Mouse (Mus musculus) hindbrain, embryonic 16.5 days (tissue): ENCODE results near the gene Sdc3. TPM values are rescaled to one million over a fixed set of nuclear protein-coding genes. Genes with fewer than 3 reads are reported as not detected.

Experiments used
- ATAC-seq: fragments of 200-750 bp; cut with Nextera tagmentation; 2 replicates; pipeline ENCODE4 v1.8.0; 2017; ENCODE audit warnings: moderate TSS enrichment, moderate library complexity
- H3K27ac ChIP-seq: fragments of 300-500 bp; sonication (generic); 2 replicates; pipeline ENCODE4 v1.5.1; 2014; ENCODE audit warnings: low read depth, mild to moderate bottlenecking, control low read depth, low read length, moderate library complexity
- H3K27me3 ChIP-seq: fragments of 300-500 bp; sonication (generic); replicated peaks from 2 replicates; pipeline ENCODE4 v1.6.1; 2014; ENCODE audit warnings: low read length; ENCODE audit not compliant: control insufficient read depth, insufficient read depth
- H3K36me3 ChIP-seq: fragments of 300-500 bp; sonication (generic); 2 replicates; pipeline ENCODE4 v1.6.1; 2014; ENCODE audit warnings: mild to moderate bottlenecking, low read length, moderate library complexity, mixed read lengths; ENCODE audit not compliant: control insufficient read depth, insufficient read depth
- H3K4me1 ChIP-seq: fragments of 300-500 bp; sonication (generic); 2 replicates; pipeline ENCODE4 v1.6.1; 2014; ENCODE audit warnings: low read depth, low read length; ENCODE audit not compliant: control insufficient read depth, insufficient read depth
- H3K4me2 ChIP-seq: fragments of 300-500 bp; sonication (generic); 2 replicates; pipeline ENCODE4 v1.6.1; 2014; ENCODE audit warnings: mild to moderate bottlenecking, low read length, control low read depth, moderate library complexity
- H3K4me3 ChIP-seq: fragments of 300-500 bp; sonication (generic); 2 replicates; pipeline ENCODE4 v1.5.1; 2014; ENCODE audit warnings: mild to moderate bottlenecking, low read length, control low read depth, moderate library complexity
- H3K9ac ChIP-seq: fragments of 300-500 bp; sonication (generic); 2 replicates; pipeline ENCODE4 v1.6.1; 2014; ENCODE audit warnings: low read depth, mild to moderate bottlenecking, control low read depth, low read length, moderate library complexity
- H3K9me3 ChIP-seq: fragments of 300-500 bp; sonication (generic); 2 replicates; pipeline ENCODE4 v1.6.1; 2014; ENCODE audit warnings: mild to moderate bottlenecking, low read length, moderate library complexity; ENCODE audit not compliant: control insufficient read depth
- WGBS: fragments of 180-500 bp; shearing (Covaris S2); extraction: QIAGEN DNeasy Blood & Tissue Kit; methylation state at CpG from one replicate; pipeline ENCODE4 v1.1.7; 2014; 5-methylcytosine and 5-hydroxymethylcytosine counted together
- polyA plus RNA-seq: library from polyadenylated mRNA; unstranded; fragments of >200 nt; fragmentation: Nextera tagmentation; extraction: Ambion mirVana; gene quantifications from 2 replicates; pipeline ENCODE4 v1.2.1, GENCODE M21; 2015

Gene Sdc3
- polyA plus RNA-seq, 1 experiment from 2014 or later: 151 TPM

- ATAC-seq: no peak
- Histone ChIP-seq H3K36me3 (no peaks in the 10 kb centered on the region), H3K4me2 (no peak overlapping the region), H3K4me3 (no peak overlapping the region), H3K9me3 (no peaks in the 10 kb centered on the region), H3K27me3 (no peaks in the 10 kb centered on the region), H3K9ac (no peak overlapping the region), H3K4me1 (peaks cover 67% of the 10 kb centered on the region), H3K27ac (no peak overlapping the region)
- 85% methylated on average over 9 of the region's 9 CpGs for WGBS
Measured at GRCm38 (mm10) chr4:130806746-130807145, 14.4 kb downstream of the Sdc3 start.

- peaks cover 70% of the 10 kb centered on the region for H3K4me1 ChIP-seq
- WGBS: 16% methylated on average over 5 of the region's 5 CpGs
- H3K27me3 ChIP-seq: no peaks in the 10 kb centered on the region
- ATAC-seq: peak; percentile 9; the same call in 1 of the 2 replicates
- H3K9ac ChIP-seq: peak overlapping the region; percentile 35; the same call in 1 of the 2 replicates
- peak overlapping the region; percentile 70 for H3K27ac ChIP-seq
- no peak overlapping the region for H3K4me2 ChIP-seq
- no peak overlapping the region for H3K4me3 ChIP-seq
- no peaks in the 10 kb centered on the region for H3K9me3 ChIP-seq
- H3K36me3 ChIP-seq: no peaks in the 10 kb centered on the region
Measured at GRCm38 (mm10) chr4:130809784-130810183, 17.4 kb downstream of the Sdc3 start.

DNA sequence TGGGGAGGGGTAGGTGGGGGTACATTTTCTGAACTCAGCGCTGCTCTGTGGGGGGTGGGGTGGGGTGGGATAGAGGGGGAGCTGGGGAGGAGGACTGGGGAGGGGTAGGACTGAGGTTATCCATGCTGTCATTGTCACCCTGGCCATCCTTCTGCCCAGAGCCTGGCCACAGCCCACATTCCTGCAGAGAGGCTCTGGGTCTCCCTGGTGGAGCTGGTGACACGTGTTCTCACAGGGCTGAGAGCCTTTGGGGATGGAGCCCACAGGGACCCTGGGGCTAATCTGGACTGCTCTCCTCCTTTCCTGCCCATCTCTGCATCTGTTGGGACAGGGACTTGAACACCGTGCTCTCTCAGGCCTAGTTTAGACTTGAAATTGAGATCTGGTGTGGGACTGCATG, 18.5 kb downstream of the Sdc3 start:
- Histone ChIP-seq H3K4me3 (no peak overlapping the region), H3K27ac (peak overlapping the region; percentile 59), H3K4me2 (no peak overlapping the region; the same call in 1 of the 2 replicates), H3K9ac (no peak overlapping the region), H3K27me3 (no peaks in the 10 kb centered on the region), H3K36me3 (no peaks in the 10 kb centered on the region), H3K9me3 (no peaks in the 10 kb centered on the region), H3K4me1 (peaks cover 70% of the 10 kb centered on the region)
- WGBS: 20% methylated on average over 2 of the region's 3 CpGs
- ATAC-seq: peak; percentile 49

GRCm38 (mm10) chr4:130811385-130811784, 19.0 kb downstream of the Sdc3 start:
- no peaks in the 10 kb centered on the region for H3K36me3 ChIP-seq
- WGBS: 41% methylated on average over 7 of the region's 7 CpGs
- no peaks in the 10 kb centered on the region for H3K27me3 ChIP-seq
- H3K4me1 ChIP-seq: peaks cover 70% of the 10 kb centered on the region
- no peak for ATAC-seq
- 0 out of 2 replicates have a peak overlapping the region, but pooled peaks have one; percentile 31 for H3K9ac ChIP-seq
- peak overlapping the region; percentile 59 for H3K27ac ChIP-seq
- H3K9me3 ChIP-seq: no peaks in the 10 kb centered on the region
- no peak overlapping the region for H3K4me3 ChIP-seq
- peak overlapping the region; percentile 2; the same call in 1 of the 2 replicates for H3K4me2 ChIP-seq

DNA sequence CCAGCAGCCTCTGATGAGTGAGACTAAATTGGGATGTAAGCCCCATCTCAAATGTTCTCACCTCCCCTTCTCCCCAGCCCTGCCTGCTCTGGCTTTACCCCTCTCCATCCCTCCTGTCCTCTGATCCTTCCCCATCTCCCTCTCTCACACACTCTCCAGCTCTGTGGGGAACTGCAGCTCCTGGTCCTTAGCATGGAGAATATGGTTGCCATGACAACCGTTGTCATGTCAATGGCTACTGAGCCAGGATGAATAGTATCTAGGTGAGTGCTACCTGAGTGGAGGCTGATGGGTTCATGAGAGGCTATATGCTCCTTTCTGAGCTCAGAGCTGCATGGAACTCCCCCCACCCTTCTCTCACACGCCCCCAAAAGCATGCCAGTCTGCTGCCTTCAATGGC, 21.6 kb downstream of the Sdc3 start:
- H3K9me3 ChIP-seq: no peaks in the 10 kb centered on the region
- WGBS: 36% methylated on average over 2 of the region's 2 CpGs
- no peaks in the 10 kb centered on the region for H3K27me3 ChIP-seq
- H3K4me1 ChIP-seq: peaks cover 68% of the 10 kb centered on the region
- H3K9ac ChIP-seq: peak overlapping the region; percentile 51
- peaks cover 5% of the 10 kb centered on the region for H3K36me3 ChIP-seq
- peak overlapping the region; percentile 39 for H3K4me2 ChIP-seq
- peak; percentile 75 for ATAC-seq
- peak overlapping the region; percentile 83 for H3K27ac ChIP-seq
- 0 out of 2 replicates have a peak overlapping the region, but pooled peaks have one; percentile 3 for H3K4me3 ChIP-seq

DNA sequence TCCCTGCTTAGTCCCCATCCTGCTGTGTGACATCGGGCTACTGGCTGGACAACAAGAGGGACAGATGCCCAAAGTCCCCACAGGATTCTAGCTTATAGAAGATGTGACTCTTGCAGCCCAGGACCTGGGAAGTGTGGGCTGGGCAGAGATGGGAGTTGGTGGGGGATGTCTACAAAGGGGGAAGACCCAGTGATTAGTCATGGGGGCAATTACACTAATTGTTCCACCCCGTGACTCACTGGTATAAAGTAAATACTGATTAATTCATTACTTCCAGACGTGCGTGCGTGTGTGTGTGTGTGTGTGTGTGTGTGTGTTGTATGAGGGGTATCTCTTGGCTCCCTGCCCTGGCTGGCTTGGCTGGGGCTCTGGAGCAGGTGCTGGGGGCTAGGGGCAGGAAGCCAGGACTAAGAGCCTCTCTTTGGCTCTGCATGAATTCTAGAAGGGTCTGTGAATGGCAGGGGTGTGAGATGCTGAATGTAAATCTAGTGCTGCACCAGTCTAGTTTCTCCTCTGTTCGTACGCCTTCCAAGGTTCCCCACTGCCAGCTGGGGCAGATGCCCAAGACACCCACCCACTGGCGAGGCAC, 22.5 kb downstream of the Sdc3 start:
- no peaks in the 10 kb centered on the region for H3K9me3 ChIP-seq
- 40% methylated on average over 8 of the region's 8 CpGs for WGBS

DNA sequence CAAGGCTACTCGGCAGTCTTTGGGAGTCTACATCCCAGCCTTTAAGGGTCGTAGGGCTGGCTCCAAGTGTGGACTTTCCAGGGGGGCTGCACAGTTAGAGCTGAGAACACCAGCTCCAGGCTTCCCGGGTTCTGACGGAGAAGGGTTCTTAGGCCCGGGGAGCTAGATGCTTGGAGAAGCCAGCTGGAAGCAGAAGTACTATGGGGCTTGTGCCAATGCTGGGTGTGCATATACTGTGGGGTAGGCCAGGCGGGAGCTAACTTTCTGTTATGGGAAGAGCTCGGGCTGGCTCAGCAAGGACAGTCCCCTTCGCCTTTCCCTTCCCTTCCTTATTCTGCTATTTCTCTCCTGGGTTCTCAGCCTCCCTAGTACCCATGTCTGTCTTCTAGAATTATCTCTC, 23.5 kb downstream of the Sdc3 start:
- Histone ChIP-seq H3K4me3 (no peak overlapping the region), H3K4me2 (no peak overlapping the region), H3K9me3 (no peaks in the 10 kb centered on the region), H3K4me1 (peaks cover 53% of the 10 kb centered on the region), H3K36me3 (peaks cover 10% of the 10 kb centered on the region), H3K27me3 (no peaks in the 10 kb centered on the region), H3K27ac (peak overlapping the region; percentile 83), H3K9ac (no peak overlapping the region)
- 70% methylated on average over 8 of the region's 8 CpGs for WGBS
- ATAC-seq: no peak

More for the DNA sequence above, 22.5 kb downstream of the Sdc3 start:
- Histone ChIP-seq H3K27ac (peak overlapping the region; percentile 83), H3K9ac (0 out of 2 replicates have a peak overlapping the region, but pooled peaks have one; percentile 11), H3K36me3 (peaks cover 9% of the 10 kb centered on the region), H3K27me3 (no peaks in the 10 kb centered on the region), H3K4me1 (peaks cover 59% of the 10 kb centered on the region), H3K4me2 (no peak overlapping the region), H3K4me3 (no peak overlapping the region)
- peak; percentile 66 for ATAC-seq

DNA sequence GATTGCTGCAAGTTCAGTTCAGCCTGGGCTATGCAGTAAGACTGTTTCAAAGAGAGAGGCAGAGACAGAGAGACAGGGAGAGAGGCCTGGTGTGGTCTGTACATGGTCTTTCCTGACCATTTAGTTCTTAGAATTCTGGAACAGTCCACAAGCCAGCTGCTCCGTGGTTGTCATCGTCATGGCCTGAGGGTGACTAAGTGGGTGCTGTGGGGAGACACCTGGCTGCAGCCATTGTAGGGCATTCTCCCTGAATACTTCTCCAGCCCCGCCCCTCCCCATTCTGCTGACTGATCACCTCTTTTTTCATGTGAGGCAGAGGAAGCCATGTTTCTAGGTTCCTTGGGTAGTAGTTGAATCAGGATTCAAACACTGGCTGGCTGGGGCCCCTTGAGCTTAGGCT, 27.5 kb downstream of the Sdc3 start:
- Histone ChIP-seq H3K4me2 (no peak overlapping the region), H3K27ac (no peak overlapping the region), H3K4me3 (no peak overlapping the region), H3K4me1 (peaks cover 14% of the 10 kb centered on the region), H3K27me3 (no peaks in the 10 kb centered on the region), H3K9ac (no peak overlapping the region), H3K9me3 (no peaks in the 10 kb centered on the region), H3K36me3 (peaks cover 33% of the 10 kb centered on the region)
- no peak for ATAC-seq
- 77% methylated on average over 3 of the region's 3 CpGs for WGBS

GRCm38 (mm10) chr4:130820594-130821255, 28.4 kb downstream of the Sdc3 start:
- no peaks in the 10 kb centered on the region for H3K27me3 ChIP-seq
- peaks cover 5% of the 10 kb centered on the region for H3K4me1 ChIP-seq
- no peaks in the 10 kb centered on the region for H3K9me3 ChIP-seq
- no peak overlapping the region for H3K27ac ChIP-seq
- H3K4me3 ChIP-seq: no peak overlapping the region
- 89% methylated on average over 7 of the region's 7 CpGs for WGBS
- H3K9ac ChIP-seq: no peak overlapping the region
- ATAC-seq: no peak
- peaks cover 35% of the 10 kb centered on the region for H3K36me3 ChIP-seq
- H3K4me2 ChIP-seq: no peak overlapping the region
